In the genomic region with DNA sequence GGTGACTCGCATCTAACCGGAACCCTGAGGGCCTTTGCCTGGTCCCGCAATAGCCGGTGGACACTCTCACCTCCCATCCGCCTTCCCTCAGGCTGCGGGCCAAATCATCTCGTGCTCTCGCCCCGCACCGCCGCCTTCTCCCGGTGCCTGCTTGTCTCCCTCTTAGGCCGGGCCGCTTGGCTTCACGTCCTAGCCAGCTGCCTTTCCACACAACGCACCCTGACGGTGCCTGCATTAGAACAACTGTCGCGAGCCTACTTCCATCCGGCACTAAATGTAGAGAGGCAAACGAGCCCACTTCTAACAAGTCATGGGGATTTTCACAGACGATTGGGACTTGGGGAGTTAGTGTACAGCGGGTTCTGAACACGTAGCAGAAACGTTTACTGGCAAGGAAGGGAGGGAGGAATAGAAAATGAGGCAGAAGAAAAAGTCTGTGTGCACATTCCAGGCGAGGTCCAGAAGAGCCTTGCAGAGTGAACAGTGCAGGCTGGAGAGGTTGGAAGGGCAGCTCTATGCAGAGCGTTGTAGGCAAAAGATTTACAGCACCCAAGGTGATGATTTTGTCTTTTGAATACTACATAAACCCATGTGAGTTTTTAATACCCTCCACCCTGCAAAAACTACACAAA, we compare ENCODE assay signal across 1 mouse cellular context.
TF ChIP-seq lines count a peak whose summit lies in the region.

No protein-coding gene starts in this region.

TF ChIP-seq in CH12.LX, 34 proteins besides CTCF, POLR2A, EP300 and RAD21 (continued from another document):
- TF ChIP-seq ETS1 (conservative IDR thresholded peaks at IDR 0.05; ENCODE audit: low read depth, low read length): no peak
TF ChIP-seq in CH12.LX: peak in this region for 0.
